Mouse (Mus musculus): ENCODE measurements around the gene Ssbp4.
A peak's percentile ranks its signal among the peaks of the same experiment; 100 is the strongest.

Ssbp4 gene

DNA sequence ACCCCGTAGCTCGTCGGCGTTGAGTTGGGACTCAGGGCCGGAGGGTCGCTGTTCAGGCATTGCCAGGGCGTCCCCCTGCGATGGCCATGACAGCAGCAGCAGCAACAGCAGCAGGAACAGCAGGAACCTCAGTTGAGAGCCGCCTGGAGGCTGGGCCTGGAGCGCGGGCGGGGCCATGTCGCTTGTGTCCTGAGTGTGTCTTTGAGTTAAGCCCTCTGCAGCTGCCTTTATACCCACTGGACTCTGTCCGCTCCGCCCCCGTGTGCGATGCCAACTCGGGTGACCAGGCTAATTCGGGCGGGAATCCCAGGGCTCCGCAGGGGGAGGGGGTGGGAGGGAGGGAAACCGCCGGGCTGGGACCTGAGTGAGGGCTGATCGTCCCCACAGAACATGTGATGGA is 22.8 kb upstream of the Ssbp4 start:
- DNase-seq (ENCODE audit: low read depth, low spot score), result no peak

DNA sequence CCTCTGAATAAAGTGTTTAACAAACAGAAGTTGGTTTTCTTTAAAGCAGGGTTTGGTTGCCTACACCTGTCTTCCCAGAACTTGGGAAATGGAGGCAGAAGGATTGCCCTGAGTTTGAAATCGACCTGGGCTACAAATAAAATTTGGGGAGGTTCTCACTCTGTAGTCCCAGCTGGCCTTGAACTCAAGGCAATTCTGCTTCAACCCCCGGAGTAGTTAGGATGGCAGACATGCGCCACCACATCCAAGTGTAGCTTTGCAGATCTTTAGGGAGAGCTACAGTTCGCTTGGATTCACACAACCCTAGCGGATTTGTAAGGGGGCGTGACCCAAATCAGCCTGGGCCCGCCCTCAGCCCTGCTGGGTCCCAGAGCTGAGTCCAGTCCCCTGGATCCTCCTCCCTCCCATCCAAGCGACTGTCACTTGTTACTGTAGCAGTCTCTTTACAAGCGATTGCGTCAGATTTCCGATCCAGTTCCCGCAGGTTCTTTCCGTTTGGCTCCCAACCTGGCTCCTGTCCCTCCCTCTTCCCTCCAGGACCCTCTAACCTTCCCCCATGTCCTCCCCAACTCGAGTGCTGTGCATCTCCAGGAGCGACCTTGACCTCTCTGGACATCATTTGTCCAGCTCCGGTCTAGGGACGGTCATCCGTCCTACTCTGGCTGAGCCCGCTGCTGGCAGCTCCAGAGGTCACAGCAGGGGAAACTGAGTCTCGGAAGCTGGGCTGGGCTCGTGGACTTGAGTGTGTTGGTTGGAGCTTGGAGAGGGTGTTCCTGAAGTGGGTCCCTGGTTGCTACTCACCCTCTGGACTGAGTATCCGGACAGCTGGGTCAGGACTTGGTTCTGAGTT is 22.1 kb upstream of the Ssbp4 start:
- peak; percentile 94 for DNase-seq (ENCODE audit: low read depth, low spot score)

DNA sequence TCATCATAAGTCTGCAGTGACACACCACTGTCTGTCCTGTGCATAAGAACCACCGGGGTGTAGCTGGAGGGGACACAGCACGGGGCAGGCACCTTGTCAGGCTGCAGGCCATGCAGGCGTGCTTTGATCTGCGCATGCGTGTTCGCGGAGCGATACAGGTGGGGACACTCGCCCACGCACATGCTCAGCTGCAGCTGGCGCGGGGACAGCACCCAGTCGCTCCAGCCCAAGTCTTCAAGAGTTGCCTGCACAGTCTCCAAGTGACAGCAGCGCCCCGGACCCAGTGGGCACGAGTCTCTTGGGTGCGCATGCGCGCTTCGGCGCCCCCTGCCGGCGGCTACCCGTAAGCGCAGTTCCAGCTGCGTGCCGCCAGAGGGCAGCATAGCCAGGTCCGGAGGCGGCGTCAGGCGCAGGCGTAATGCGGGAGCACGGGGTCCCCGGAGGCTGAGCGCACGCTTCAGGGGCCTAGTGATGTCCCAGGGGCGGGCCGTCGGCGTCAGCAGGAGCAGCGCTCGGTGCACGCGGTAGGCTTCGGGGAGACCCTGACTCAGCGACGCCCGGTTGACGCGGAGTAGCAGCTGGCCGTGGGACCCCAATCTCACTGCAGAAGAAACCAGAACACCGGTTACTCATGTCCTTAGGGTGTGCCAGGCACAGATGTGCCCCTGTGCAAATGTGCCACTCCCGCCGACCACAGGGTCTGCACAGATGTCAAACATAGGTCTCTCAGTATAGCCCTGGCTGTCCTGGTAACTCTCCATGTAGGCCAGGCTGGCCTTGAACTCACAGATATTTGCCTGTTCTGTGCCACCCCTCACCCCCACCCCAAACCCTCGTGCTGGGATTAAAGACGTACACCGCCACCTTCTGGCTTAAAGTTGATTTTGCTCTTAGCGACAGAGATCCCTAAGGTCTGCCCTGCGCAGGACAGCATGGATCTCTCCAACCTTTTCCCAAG is 21.2 kb upstream of the Ssbp4 start:
- DNase-seq (ENCODE audit: low read depth, low spot score), result peak; percentile 92

DNA sequence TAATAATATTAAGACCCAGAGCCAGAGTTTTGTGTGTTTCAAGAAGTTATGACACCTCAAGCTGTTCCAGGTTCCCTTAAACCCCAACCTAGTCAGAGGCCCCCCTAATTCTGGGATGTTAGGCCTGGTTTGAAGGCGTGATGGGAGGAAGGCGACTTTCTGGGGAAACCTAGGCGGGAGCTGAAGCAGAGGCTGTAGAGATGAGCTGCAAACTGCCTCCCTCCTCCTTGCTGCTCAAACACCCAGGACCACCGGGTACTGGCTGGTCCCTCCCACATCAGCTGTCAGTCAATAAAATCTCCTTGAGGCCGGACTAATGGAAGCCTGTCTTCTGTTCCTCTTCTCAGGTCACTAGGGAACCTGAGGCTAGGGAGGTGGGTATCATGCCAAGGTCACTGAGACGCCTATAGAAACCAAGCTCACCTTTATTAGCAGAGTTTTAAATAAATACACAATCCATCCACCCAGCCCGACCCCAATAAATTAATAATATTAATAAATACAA is 20.4 kb upstream of the Ssbp4 start:
- DNase-seq (ENCODE audit: low read depth, low spot score), result no peak

DNA sequence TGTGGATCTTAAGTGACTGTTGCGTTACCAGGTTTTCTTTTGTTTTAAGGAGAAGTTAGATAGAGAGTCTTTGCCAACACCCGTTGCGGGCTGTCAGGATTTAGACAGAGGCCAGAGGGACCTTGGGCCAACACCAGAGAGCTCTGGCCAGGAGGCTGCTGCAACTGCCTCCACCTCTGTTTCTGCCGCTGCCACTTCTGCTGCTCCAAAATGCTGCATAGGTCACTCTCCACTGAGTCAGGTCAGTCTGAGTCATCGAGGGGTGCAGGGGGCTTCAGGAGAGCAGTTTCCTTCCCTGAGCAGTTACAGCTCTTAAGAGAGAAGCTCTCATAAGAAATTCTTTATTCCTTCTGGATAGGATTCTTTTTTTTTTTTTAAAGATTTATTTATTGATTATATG is 18.4 kb upstream of the Ssbp4 start:
- DNase-seq (ENCODE audit: low read depth, low spot score), result no peak

DNA sequence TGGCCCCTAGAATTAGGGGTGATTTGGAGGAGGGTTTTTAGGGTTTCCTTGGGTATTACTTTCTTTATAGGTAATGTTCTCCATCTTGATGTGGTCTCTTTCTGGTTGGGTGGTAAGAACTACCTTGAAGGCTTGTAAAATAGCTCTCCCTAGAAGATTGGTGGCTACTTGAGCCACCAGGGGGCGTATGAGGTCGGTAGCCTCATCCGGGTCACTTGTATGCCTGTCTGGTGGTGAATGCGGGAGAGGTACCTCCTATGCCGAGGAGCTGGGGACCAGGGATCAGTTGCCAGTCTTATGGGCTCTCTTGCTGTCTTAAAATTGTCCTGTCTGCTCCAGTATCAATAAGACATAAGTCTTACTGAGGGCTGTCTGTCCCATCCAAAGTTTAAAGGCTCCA is 16.4 kb upstream of the Ssbp4 start:
- peak; percentile 71 for DNase-seq (ENCODE audit: low read depth, low spot score)

DNA sequence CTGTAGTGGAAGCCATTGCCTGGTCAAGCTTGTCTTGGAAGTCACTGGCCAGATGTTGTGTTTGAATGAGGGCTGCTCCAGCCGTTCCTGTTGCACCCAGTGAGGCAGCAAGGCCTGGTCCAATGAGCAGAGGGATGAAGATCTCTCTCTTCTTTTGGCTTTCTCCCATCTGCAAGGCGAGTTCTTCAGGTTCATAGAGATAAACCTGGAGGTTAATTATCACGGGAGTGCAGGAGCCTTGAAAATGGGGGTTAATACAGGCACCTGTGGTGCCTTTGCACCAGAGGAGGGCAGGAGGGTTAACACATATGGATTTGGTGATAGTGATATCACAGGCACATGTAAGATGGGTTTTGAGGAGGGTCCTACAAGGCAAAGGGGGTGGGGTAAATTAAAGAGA is 13.5 kb upstream of the Ssbp4 start:
- DNase-seq (ENCODE audit: low read depth, low spot score), result no peak

DNA sequence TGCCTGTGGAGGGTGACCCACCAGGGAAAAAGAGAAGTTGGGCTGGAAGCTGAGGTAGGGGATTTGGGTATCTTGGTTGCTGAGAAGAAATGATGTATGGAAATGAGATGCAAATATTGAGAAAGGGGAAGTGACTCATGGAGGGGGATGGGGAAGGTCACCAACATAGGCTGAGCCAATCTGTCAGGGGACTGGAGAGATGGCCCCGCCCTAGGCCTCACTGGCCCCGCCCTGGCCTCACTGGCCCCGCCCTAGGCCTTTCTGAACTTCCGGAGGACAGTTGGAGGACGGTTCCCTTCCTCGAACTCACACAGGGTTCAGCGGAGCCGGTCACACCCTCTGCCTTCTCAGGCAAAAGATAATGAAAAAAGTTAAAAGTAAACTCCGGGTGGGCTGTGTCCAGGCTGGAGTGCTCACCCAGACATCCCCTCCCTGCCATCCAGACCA is 10.2 kb upstream of the Ssbp4 start:
- peak; percentile 91 for DNase-seq (ENCODE audit: low read depth, low spot score)

DNA sequence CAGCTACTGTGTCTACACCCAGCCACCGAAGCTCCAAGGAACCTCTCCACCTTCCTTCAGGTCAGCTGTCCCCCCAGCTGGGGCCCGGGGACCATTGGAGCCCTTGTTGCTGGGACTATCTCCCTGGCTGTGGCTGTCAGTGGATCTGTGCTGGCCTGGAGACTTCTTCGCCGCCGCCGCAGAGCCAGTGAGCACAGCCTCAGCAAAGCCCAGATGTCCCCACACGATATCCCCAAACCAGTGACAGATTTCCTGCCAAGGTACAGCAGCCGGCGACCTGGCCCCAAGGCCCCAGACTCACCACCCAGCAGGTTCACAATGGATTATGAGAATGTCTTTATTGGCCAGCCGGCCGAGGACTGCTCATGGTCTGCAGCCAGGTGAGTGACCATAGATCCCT is 9.3 kb upstream of the Ssbp4 start:
- DNase-seq (ENCODE audit: low read depth, low spot score), result no peak

DNA sequence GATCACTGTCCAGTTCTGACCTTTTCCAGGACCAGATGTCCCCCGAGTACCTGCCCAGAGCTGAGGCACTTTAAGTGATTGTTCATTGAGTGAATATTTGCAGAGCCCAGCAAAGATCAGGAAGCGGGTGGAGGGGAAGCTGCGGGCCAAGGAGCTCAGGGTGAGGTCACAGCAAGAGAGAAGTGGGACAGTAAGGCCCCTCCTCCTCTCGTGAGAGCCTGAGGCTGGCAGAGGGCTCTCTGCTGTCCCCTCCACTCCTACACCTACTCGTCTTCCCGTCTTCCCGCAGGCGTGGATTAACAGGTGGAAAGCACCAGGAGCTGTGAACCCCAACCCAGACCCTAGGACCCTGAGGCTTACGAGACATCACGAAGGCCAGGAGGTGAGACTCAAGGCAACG is 8.0 kb upstream of the Ssbp4 start:
- DNase-seq (ENCODE audit: low read depth, low spot score), result no peak

DNA sequence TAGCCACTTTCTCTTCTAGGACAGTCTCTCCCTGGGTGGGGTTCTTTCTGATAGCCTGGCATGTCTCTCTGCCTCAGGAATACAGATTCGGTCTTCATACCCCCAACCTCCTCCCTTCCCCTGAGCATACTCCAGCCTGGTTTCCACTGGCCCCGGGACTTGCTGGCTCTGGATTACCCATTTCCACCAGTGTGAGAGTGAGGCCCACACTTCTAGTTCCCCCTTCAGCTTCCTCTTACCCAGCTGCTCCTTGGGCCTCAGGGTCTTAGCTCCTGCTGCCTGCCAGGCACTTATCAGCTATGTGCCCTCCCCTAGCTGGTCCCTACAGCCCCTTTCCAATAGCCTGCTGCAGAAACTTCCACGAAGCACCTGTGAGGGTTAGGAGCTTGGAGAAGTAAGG is 7.2 kb upstream of the Ssbp4 start, which contains the start of gene Lrrc25:
TSS of gene Lrrc25 (plus strand) at position 262 of the 400 bp plus-strand sequence.
- no peak for DNase-seq (ENCODE audit: low read depth, low spot score)

DNA sequence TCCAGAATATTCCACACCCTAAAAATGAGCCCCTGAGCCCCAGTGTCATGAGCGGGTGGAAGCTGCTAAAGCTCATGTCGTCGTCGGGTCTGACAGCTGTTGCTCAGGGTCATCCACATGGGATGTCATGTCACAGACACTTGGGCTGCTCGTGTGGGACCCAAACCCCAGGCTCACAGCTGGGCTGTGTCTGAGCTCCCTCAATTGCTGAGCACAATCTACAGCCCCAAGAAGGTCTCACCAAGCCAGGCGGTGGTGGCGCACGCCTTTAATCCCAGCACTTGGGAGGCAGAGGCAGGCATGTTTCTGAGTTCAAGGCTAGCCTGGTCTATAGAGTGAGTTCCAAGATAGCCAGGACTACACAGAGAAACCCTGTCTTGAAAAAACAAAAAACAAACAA is 6.6 kb upstream of the Ssbp4 start:
- no peak for DNase-seq (ENCODE audit: low read depth, low spot score)

DNA sequence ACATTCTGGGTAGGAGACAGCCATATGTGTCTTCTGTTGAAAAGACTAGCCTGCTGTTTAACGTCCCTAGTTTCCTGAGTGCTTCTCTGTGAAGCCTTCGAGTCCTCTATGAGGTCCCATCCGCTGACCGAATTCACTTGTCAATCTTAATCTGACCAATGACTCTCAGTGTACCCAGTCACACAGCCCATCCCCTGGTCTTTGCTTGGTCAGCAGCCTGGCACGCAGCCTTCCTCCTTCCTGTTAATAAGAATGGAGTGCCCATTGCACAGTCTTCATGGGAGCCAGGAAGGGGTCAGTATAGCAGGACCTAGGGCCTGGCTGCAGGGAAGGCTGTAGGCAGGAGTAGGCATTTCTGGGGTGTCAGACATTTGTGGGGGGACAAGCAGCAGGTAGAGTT is 5.8 kb upstream of the Ssbp4 start:
- DNase-seq (ENCODE audit: low read depth, low spot score), result no peak

DNA sequence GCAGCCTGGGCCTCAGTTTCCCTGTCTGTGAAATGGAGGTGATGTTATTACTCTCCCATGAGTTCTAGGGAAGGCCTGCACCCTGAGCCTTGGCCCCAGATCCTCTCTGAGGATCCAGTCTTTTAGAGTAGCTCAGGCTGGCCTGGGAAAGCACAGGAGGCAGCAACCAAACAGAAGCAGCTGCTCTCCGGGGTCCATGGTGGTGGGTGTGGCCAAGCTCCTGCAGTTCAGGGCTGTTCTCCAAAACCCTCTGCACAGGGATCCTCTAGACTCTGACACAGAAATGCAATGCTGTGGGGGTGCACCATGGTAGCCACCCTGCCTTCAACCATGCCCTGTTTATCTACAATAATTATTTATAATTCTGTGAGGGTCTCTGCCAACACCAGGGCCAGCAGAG is 5.1 kb upstream of the Ssbp4 start:
- no peak for DNase-seq (ENCODE audit: low read depth, low spot score)

DNA sequence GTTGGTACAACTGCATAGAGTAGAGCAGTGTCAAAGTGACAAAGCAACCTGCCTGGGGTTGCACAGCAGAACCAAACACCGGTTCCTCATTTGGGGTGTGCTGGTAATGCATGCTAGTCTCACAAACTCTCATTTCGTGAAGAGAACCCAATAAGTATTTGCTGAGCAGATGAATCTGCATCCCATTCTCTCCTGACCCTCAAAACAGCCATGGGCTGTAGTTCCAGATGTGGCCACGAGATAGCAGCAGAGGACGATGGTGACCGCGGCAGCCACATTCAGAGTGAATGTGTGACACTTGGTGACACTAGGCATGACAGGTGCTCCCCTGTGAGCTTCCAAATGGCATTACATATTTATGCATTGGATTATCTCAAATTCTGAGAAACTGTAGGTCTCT is 3.2 kb upstream of the Ssbp4 start:
- DNase-seq (ENCODE audit: low read depth, low spot score), result peak; percentile 81

DNA sequence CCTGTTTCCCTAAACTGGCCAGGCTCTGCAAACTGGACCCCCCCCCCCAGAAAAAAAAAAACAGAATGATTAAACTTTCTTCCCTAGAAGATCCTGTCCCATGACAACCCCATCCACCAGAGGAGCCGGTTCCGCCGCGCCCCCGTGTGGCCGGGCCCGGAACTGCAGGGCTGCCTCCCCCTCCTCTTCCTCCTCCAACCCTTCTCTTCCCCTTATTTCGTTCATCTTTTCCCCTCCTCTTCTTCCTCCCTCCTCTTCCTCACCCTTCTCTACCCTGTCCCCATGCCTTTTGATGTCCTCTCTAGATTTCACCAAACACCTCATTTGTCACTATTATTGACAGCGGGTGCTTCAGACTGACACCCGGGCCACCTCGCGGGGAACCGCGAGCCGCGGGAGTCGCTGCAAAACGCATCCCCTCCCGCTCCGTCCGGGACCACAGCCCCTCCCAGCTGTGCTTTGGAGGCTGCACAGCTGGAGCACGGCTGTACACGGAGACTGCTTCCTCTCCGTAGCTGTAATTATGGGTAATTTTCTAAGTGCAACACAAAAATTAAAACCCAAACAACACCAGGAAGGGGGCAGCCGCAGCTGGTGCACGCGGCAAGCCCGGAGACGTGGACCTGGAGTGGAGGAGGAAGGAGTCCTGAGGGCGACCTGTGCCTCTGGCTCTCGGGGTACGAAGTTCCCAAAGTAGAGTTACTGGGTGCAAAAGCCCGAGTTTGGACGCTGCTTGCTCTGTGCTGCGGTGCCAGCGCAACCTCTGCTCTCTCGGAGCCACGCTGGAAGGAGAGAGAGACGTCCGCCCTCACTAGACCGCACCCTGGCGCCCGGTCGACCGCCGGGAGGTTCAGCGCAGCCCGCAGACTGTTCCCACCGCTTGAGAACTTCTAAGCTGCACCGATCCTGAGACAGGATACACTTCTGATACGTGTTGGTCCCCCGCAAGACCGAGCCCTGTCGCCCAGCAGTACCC is 2.4 kb upstream of the Ssbp4 start:
- DNase-seq (ENCODE audit: low read depth, low spot score), result peak; percentile 80

DNA sequence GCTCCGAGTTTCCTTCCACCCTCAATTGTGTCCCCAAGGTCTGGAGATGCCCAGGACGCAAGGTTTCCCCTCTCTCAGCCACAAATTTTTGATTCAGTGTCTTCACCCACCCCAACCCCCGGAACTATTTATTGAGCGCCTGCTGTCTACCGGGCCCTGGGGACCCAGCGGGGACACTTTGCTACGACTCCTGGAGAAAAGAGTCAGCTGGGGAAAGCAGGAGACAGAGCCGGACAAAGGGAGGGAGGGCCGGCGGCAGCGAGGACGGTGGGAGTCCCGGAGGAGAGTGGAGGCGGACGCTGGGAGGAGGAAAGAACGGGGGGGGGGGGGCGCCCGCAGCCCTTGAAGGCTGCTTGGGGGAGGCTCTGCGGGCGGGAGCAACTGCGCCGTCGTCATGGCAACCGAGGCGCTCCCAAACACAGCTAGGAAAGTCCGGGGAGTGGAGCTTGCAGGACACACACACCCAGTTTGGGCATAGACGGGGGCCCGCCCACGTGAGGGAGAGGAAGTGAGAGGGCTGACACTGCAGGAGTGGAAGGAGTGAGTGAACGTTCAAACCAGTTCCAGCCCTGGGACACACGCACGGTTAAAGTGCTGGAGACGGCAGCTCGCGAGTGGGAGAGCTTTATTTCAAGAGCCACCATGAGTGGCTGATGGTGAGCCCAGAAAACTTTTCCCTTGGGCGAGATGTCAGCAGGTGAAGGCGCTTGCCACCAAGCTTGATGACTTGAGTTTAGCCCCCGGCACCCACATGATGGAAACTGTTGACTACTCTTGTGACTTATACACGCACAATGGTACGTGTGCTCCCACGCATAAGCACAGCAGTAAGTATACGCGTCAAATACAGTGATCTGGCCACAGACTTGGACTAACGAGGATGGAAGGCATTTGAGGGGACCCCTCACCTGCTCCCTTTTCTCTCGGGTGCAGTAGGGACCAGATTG is 1.4 kb upstream of the Ssbp4 start:
- peak; percentile 98 for DNase-seq (ENCODE audit: low read depth, low spot score)

DNA sequence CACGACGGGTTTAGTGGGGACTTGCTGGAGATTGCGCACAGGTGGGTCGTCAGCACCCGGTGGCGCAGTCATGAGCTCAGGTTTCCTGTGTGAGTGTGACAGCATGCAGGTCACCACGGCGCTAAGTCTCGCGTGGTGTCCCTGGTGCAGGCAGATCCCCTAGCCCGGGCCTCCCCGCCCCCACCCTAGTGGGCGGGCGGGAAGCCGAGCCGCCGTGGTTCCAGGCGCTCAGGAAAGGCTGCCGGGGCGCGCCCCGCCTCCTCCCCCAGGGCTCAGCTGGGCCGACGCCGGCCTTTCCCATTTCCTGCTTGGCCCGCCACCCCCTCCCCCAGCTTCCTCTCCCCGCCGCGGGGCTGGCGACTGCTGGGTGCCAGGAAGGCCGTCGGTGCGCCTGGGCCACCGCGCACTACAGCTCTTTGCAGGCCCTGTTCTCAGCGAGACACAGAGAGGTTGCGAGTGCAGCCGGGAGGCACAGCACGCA is 736 bp upstream of the Ssbp4 start:
- peak; percentile 96 for DNase-seq (ENCODE audit: low read depth, low spot score)

DNA sequence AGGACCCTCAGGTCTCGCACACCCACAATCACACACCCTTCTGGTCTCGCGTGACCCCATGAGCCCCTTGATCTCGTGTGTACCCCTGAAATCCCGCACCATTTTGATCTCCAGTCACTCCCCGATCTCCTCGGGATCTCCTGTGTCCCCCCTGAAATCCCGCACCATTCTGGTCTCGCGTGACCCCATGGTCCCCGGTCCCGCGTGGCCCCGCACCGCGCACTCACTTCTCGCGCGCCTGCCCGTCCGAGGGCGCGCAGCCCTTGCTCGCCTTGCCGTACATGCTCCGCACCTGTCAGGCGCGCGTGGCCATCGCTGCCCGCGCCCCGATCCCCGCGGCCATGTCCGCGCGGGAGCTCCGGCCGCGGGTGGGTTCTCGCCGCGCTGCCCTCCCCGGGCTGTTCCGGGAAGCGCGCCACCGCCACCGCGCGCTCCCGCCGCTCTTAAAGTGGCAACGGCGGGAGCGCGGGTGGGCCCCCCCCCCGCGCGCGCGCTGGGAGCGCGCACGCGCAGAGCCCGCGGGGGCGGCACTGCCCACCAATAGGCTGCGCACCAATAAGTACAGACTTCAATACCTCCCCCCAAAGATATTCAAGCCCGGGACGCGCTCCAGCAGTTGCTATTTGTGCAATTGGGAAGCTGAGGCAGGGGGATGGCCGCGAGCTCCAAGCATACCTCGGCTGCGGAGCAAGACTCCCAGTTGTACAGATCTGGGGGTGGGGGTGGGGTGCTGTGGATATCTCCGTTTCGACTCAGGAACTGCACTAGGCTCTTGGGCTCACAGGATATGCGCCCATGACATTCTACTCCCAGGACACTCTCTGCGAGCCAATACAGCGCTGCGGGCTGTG is 549 bp downstream of the Ssbp4 start:
- peak; percentile 94 for DNase-seq (ENCODE audit: low read depth, low spot score)

All from R1 (cell line).